Comparison of ENCODE assay signal across 12 mouse cellular contexts in the genomic region with DNA sequence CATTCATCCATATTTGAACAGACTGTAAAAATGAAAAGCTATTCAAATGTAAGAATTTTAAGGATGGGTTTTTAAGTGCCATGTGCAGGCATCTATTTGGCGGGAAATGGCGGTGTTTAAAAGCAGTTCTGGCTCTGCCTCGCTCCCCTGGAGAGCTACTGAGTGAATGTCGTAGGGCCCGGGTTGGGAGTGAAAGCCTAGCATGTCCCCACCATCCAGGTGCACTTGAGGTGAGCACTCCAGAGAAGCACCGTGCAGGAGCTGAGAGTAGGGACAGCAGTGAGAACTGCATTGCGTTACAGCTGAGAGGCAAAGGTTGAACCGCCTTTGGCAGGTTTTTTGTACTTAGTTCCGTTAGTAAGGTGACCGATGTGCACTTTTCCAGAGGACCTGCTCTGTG.
"Had no signal": no experiment of that assay in that cellular context is flagged by ENCODE, and none has a peak within 500 bp of the region (broad histone marks: within the 10 kb centered on the region; RNA-seq: fewer than 3 reads in every experiment).

No protein-coding gene starts in this region.

- H3K9ac ChIP-seq: limb, embryonic 12.5 days; liver, embryonic 15.5 days; lung, embryonic 14.5 days; neural tube, embryonic 13.5 days had no signal

- H3K4me3 ChIP-seq: layer of hippocampus, adult 2 months; limb, embryonic 12.5 days; liver, embryonic 15.5 days; megakaryocyte, embryonic 14.5 days; neural tube, embryonic 13.5 days had no signal

- H3K27ac ChIP-seq: kidney, postnatal 0 days; limb, embryonic 12.5 days; liver, embryonic 15.5 days; macrophage; neural tube, embryonic 13.5 days had no signal

- DNase-seq: lung, embryonic 14.5 days; retina, postnatal 1 day; right cerebral cortex, postnatal 4 days; spleen, adult 18-20 months; thymus, postnatal 36 days had no signal

- H3K27me3 ChIP-seq: limb, embryonic 12.5 days; liver, embryonic 15.5 days; megakaryocyte, embryonic 14.5 days; neural tube, embryonic 13.5 days had no signal
